Mouse (Mus musculus) thymus, postnatal 10 days (tissue): Measurements from ENCODE around the gene Arid4b.
A peak's percentile ranks its signal among the peaks of the same experiment; 100 is the strongest.
"Not testable (repeated sequence)": the region's sequence is repeated elsewhere in the genome, so short reads cannot be mapped to it uniquely, and the experiment has no call there.

Source experiments
- DNase-seq, 2 experiments: peaks; one replicate each; pipeline ENCODE4 v3.0.0; 2021; ENCODE audit warnings: low spot score in 2 of 2

The Arid4b gene

DNA sequence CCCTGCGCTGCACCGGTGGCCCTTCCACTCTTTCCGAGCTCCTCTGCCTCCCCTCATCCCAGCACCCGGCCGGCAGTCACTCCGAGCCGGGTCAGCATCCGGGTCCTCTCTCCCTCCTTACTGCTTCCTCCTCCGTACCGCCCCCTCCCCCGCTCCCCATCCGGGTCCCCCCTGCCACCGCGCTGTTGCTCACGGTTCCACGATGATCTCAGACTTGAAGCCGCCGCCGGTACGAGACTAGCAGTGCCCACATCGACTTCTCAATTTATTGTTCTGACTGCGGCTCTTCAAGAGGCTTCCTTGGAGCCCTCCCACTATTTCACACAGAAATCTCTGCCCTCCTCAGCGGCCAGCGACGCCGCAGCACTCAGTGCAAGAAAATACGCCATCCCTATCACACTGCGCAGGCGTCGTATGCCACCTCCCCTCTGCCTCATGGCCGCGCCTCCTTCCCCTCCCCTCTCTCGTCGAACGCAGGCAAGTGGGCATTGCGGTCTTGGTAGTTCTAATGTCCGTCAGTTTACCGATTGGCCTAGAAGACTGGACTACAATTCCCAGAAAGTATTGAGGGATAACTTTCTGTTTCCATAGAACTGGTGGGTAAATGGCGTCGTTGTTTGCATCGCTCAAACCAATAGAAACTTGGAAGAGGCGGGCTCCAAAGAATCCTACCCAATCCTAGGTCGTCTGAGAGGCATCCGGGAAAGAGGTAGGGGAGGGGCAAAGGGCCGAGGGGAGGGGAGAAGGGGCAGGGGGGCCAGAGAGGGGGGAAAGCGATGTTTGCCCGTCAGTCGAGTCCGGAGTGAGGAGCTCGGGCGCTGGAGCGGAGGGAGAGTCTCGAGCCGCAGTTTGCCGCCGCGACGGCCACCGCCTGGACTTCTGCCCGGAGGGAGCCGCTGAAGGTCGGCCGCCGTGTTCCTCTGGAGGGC is at the start of gene Arid4b, which contains the start of gene Ggps1:
Gene Arid4b, plus strand, starts transcription at position 220 of the 929 bp plus-strand sequence.
Gene Ggps1, minus strand, starts transcription at position 476 of the 929 bp plus-strand sequence.
- DNase-seq, result peak; percentile 88 to 94

DNA sequence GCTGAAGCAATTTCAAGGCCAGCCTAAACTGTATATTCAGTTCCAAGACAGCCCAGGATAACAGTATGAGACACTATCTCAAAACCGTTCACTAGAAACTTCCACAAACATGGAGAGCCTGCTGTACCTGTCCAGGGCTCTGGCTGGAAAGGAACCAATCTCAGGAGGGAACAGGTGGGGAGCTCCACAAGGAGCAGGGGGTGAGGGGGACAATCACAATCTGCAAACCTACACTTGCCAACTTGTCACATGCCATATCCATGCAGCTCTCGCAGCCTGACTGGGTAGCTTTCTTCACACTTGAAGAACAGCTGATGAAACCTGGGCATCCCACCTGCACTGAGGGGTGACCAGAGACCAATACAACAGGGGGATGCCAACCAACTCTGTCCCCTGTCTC is 49.0 kb upstream of the Arid4b start:
- DNase-seq, result no peak

DNA sequence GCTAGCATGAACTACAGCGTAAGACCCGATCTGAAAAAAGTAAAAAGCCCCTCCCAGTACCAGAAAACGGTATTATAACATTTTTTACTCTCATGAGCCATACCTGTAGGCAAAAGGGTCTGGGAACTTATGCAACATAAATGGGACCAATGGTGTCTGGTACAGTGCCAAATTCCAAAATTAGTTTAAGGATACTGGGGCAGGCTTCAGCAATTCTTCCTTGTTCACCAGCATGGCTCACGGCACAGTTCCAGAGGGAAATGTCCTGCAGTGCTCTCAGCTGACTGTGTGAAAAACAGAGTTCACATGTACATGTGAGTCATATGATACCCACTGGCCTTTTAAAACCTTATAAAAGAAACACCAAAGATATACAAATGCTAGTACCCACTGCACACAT is 48.5 kb upstream of the Arid4b start:
- DNase-seq, result no peak

DNA sequence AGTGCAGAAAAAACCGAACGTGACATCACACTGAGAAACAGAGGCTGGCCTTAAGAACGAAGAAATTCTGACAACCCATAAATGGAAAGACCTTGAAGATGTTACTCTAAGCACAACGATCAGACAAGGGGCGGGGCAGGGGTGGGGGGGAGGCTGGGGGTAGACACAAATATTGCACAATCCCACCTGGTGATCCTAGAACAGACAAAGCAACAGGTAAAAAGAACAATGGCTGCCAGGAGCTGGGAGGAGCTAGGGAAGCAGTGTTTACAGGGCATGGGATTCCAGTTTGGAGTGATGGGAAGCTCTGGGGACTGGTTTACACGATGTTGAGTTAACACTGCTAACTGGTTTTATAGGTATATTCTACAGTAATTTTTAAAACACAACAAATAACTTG is 47.4 kb upstream of the Arid4b start:
- no peak for DNase-seq

DNA sequence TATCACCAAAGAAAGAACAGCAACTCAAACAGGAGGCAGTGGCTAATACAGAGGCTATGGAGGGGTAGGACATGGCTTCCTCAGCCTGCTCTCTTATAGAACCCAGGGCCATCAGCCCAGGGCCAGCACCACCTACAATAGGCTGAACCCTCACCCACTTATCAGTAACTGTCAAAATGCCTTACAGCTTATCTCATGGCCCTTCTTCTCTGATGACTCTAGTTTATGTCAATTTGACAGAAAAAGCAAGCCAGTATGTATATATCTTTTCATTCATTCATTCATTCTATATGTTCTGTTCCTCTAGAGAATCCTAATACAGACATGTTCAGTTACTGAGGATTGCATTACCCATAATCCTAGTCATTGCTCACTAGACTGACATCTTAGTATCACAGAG is 44.7 kb upstream of the Arid4b start:
- DNase-seq, result no peak

DNA sequence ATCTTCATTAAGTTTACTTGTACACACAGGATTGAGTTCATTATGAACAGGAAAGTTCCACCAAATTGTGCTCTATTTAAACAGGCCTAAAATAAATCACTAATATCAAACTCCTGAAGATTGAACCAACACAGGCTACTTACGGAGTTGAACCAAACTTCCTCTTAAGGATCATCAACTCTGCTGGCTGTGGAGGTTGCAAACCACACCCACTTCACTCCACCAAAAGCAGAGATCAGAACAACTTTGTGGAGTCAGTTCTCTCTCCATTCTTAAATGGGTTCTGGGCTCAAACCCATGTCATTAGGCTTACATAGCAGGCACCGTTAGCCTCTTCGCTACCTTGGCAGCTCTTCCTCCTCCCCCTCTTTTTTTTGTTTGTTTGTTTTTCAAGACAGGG is 44.2 kb upstream of the Arid4b start:
- no peak for DNase-seq

DNA sequence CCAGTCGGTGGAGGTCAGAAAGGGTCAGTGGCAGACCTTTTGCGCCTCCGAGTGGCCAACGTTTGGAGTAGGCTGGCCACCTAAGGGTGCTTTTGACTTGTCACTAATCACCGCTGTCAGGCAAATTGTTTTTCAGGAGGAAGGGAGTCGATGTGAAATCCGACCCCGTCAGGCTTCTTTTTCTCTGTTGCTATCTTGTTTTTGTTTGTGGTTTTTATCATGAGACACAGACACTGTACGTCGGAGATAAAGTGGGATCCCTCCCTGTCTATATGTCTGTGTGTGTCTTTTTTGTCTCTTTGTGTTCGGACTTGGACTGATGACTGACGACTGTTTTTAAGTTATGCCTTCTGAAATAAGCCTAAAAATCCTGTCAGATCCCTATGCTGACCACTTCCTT is 41.6 kb upstream of the Arid4b start:
- DNase-seq, result not testable (repeated sequence)

DNA sequence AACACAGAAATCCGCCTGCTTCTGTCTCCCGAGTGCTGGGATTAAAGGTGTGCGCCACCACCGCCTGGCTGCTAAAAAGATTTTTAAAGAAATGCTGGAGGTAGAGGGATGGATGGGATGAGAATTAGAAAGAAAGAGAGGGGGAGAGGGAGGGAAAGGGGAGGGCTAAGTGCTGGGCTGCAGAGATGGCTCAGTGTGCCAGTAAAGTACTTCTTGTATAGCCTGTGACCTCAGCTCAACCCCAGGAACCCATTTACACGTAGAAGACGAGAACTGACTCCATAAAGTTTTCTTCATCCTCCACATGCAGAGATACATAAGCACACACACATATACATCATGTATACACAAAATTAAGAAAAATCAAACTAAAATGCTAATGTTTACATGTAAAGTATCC is 37.5 kb upstream of the Arid4b start:
- no peak for DNase-seq

DNA sequence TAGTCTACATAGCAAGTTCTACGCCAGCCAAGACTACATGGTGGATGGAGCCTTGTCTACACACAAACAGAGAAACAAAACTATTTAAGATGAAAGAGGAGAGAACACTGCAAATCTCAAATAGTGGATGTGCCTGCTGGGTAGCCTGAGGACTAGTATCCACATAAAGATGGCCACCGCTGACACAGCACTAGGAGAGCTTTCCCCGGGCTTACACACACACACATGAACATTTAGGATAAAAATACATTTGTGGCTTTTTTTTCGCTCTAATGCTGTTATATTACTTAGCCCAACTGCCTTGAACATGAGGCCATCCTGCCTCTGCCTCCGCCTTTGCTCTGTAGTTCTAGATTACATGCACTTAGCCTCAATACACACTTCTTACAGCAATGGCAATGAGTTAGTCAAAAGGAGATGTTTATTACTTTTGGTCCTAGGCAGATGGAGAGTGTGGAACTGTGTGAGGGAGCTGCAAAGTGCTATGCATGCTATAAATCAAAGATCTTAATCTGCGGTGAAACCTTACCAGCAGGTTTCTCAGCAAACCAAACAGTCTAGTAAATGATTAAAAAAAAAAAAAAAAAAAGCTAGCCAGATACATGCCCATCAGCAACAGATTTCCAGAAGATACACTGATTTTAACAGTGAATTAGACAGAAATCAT is 36.7 kb upstream of the Arid4b start:
- DNase-seq, result no peak

DNA sequence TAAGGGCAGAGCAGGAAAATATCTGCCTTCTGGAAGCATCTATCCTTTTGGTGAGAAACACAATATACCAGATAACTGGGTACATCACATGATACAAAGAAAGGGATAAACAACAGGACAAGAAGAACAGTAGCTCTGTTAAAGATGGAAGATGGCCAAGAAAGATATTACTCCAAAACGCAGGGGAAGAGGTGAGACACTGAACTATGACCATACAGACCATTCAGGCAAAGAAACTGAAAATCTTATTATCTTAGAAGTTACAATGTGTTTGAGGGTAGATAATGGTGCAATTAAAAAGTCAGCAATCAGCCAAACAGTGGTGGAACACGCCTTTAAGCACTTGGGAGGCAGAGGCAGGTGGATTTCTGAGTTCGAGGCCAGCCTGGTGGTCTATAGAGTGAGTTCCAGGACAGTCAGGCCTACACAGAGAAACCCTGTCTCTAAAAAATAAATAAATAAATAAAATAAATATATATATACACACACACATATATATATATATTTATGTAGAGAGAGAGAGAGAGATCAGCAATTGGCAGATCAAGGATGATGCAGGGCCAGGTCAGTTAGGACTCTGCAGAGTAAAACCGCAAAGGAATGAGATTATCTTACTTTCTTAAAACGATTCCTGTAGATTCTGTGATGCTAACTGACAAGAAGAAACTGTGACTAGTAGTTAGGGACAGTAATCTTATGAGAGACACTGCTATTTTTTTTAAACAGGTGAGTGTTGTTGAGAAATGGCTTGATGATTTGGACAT is 29.5 kb upstream of the Arid4b start:
- DNase-seq, result no peak

DNA sequence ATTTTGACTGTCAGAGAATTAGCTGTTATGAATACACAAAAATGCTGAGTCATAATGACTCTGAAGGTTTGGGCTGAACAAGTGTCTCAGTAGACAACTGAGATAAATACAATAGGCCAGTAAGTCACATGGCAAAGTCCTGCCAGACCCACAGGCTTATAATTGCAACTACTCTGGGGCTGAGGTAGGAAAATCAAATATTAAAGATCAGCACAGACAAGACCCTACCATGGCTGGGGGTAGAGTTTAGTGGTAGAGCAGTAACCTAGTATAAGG is 29.0 kb upstream of the Arid4b start:
- DNase-seq, result no peak

DNA sequence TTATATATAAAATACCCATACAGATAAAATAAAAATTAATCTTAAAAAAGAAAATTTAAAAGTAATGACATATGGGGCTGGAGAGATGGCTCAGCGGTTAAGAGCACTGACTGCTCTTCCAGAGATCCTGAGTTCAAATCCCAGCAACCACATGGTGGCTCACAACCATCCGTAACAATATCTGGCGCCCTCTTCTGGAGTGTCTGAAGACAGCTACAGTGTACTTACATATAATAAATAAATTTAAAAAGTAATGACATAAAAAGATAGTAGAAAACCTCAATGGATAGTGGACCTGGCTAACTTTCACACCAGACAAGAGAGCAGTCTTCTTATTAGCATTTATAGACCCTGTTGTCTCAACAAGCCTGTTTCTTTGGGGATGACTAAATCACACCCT is 27.7 kb upstream of the Arid4b start:
- DNase-seq, result not testable (repeated sequence)

DNA sequence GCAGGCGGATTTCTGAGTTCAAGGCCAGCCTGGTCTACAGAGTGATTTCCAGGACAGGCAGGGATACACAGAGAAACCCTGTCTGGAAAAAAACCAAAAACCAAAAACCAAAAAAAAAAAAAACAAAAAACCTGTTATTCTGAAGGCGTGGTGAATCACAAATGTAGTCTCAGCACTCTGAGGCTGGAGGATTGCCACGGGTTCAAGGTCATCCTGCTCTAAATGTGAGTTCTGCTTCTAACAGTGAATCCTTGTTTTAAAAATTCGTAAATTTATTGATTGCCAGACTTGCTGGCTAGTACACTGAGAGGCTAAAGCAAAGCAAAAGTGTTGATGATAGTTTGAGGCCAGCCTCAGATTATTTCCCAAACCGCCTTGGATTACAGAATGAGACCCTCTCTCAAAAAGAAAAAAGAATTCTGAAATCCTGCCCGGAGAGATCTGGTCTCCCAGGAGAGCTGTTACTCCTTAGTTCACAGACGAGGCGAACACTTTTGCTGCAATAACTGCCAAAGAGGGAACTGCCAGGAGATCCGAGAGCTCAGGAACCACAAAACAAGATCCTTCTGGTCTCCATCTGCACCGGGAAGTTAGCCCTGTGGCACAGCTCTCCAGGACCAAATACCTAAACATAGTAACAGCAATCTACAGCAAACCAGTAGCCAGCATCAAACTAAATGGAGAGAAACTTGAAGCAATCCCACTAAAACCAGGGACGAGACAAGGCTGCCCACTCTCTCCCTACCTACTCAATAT is 27.0 kb upstream of the Arid4b start:
- no peak for DNase-seq

DNA sequence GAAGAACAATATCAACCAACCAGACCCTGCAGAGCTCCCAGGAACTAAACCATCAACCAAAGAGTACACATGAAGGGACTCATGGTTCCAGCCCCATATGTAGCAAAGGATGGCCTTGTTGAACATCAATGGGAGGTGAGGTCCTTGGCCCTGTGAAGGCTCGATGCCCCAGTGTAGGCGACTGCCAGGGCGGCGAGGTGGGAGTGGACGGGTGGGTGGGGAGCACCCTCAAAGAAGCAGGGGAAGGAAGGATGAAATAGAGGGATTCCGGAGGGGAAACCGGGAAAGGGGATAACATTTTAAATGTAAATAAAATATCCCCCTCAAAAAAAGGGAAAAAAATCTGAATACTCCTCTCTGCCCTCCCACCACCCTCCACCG is 24.1 kb upstream of the Arid4b start:
- no peak for DNase-seq

DNA sequence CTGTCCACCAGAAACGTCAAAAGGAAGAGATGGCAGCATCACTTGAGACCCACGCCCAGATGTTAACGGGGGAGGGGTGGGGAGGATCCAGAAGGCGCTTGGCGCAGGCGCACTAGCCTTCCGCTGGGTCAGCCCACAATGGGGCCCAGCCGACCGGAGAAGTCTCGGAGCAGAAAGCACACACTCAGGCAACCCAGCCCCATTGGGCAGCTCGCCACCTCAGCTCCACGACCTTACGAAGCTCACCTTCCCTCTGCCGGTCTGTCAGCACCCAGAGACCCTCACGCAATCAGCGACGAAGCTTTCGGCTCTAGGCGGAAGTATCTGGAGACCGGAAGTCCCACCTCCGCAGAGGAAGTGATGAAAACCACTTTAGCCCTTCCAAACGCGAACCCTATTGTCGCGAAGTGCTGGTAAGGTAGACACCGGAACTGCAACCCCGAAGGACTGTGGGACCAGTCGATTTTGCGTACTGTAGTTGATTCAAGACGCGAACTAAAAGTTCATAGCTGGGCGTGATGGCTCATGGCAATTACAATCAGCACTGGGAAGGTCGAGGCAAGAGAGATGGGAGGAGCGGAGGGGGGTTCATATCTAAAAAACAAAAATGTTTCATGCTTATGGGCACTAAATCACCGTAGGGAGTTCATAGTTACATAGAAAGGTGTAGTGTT is 23.6 kb upstream of the Arid4b start, which contains the start of gene Tbce:
Gene Tbce, minus strand, starts transcription at position 347 of the 674 bp plus-strand sequence.
- peak; percentile 86 to 88 for DNase-seq

DNA sequence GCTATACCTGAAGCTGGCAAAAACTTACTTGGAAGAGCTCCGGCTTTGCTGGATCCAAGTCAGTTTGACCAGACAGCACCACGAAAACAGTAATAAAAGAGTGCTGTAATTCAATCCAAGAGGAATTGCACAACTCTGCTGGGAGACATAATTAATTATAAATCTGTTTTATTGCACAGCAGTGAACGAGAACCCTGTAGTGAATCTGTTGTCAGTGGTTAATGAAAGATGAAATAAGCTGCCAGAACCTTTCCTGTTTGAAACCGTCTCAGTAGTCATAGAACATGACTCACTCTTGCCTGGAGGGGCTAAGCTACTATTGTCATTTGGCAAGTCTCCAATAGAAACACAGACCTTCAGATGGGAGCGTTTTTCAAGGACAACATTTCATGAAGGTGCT is 22.8 kb upstream of the Arid4b start:
- no peak for DNase-seq

DNA sequence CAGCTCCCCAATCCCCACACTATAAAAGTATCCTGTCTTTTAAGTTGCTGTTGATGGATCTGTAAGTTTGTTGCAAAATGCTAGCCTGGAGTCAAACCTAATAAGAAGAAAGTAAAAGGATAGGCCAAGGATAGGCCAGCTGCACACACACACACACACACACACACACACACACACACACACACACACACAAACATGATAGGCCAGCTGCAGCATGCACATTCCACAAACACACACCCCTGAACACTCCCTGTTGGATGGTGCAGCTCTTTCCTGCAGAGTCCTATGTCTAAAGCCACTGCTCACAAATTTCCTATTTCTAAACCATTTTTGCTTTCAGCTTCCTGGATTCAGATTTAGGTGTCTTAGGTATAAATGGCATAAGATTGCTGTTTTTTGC is 19.2 kb upstream of the Arid4b start:
- no peak for DNase-seq

DNA sequence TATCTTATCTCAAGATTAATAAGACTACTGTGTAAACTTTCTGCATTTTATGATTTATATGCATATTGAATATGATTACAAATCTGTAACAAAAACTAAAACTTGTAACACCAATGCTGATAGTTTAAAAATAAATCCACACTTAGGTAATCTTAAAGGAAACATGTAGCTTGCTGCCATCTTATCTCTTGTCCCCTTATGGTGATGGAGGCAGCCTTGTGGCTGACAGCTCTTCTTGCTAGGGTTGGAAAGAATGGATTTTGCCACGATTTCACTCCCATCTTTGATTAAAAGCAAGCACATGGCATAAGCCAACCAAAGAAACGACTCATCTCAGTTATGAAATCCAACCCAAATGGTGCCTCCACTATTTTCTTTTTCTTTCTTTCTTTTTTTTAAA is 18.5 kb upstream of the Arid4b start:
- no peak for DNase-seq

DNA sequence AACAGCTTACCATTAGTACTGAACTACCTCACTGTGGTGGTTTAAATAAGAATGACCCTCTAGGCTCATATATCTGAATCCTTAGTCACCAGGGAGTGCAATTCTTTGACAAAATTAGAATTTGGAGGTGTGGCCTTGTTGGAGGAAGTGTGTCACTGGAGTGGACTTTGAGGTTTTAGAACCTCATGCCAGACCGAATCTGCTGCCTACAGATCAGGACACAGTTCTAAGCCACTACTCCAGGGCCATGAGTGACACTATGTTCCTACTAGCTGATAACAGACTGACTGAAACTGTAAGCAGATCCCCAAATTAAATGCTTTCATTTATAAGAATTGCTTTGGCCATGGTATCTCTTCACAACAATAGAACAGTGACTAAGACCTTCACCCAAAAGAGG is 13.2 kb upstream of the Arid4b start:
- DNase-seq, result no peak

DNA sequence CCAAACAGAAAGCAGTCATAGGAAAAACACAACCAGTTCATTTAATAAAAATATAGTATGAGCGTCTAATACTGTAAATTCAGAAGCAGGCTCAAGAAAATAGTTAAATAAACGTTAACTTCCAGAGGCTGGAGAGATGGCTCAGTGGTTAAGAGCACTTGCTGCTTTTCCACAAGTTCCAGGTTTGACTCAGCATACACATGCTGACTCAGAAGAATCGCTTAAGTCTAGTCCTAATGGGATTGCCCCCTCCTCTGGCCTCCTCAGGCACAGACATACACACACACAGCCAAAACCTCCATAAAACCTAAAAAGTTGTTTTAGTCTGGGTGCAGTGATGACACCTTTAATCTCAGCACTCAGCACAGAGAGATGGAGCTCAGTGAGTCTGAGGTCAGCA is 6.2 kb upstream of the Arid4b start:
- no peak for DNase-seq

DNA sequence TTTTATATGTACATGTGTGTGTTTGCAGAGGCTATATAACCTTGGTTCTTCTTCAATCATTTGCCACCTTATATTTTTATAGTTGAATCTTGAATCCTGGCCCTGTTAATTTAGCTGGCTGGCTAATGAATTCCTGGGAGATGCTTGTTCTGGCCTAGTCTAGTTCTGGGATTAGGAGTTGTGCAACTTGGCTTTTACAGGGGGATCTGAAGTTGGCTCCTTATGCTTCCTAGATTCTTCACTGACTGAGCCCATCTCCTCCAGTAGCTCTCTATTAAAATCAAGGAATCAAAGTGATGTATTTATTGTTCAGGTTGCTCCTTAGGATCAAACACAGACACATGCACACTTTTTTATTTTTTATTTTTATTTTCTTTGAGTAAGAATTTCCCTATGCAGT is 3.5 kb upstream of the Arid4b start:
- no peak for DNase-seq
